Mouse (Mus musculus) heart, postnatal 0 days (tissue): Measurements from ENCODE around the gene Gprin2.

Experiments used
- CTCF ChIP-seq: IDR thresholded peaks from 2 replicates; pipeline ENCODE4 v1.5.1; 2016; ENCODE audit warnings: antibody characterized with exemption, control low read depth, low read depth
- EP300 ChIP-seq: IDR thresholded peaks from 2 replicates; pipeline ENCODE4 v1.6.1; 2016; ENCODE audit warnings: antibody characterized with exemption, low read depth

DNA sequence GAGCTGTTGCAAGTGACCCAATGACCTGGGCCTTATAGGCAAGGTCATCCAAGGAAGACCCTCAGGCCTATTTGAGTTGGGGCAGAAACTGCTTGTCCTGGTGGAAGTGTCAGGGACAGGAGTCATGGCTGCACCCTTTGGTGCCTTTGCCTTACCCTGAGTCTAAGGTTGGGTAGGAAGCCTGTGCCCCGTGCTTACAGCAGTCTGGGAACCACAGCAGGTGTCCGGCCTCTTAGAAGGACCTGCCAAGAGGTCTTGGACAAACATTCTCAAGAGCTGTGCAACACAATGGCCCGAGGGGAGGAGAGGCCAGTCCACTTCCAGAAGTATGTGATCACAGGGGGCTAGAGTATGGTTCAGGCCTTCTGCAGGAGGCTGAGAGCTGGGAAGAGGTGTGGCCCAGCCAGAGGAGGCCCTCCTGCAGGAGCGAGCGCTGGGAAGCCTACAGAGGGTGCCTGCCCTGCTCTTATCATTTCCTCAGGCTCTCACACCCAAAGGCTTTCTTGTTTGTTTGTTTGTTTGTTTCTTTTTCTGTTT lies 22.0 kb upstream of the Gprin2 start:
- TF ChIP-seq CTCF (no peak), EP300 (no peak)
